Mouse (Mus musculus) MN1 (cell line): ENCODE measurements around the gene Cstf1.

ENCODE experiments used
- DNase-seq: peaks from one replicate; pipeline ENCODE4 v3.0.0-alpha.2; 2016; ENCODE audit warnings: low spot score

Cstf1 gene

GRCm38 (mm10) chr2:172416218-172416617 is 45.7 kb downstream of the Cstf1 start:
- DNase-seq, result no peak

DNA sequence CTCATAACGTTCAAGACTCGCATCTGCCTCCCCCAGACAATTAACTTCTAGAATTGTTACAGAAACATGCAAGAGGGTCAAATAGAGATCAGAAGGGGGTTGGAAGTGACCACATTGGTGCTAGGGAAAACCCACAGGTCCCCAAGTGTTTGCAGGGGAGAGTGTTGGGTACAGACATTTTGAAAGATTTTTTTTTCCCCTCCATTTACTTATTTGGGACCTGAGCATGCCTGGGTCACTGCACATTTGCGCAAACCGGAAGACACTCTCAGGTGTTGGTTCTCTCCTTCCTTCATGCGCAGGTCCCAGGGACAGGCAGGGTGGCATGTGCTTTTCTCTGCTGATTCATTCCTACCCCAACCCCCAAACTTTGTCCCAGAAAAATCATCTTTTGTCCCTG is 46.4 kb downstream of the Cstf1 start:
- DNase-seq, result no peak

- DNase-seq, result no peak
These were observed 47.7 kb downstream of the Cstf1 start for GRCm38 (mm10) chr2:172418208-172418607.

- DNase-seq, result peak; percentile 83
These were observed 60.1 kb downstream of the Cstf1 start for GRCm38 (mm10) chr2:172430609-172431008.
